Mouse (Mus musculus): ENCODE results near the gene Myrip. TPM values are rescaled to one million over a fixed set of nuclear protein-coding genes. Genes with fewer than 3 reads are reported as not detected.

Gene Myrip
- total and polyA plus RNA-seq, 3 experiments: 0.03 TPM; not detected in 2

DNA sequence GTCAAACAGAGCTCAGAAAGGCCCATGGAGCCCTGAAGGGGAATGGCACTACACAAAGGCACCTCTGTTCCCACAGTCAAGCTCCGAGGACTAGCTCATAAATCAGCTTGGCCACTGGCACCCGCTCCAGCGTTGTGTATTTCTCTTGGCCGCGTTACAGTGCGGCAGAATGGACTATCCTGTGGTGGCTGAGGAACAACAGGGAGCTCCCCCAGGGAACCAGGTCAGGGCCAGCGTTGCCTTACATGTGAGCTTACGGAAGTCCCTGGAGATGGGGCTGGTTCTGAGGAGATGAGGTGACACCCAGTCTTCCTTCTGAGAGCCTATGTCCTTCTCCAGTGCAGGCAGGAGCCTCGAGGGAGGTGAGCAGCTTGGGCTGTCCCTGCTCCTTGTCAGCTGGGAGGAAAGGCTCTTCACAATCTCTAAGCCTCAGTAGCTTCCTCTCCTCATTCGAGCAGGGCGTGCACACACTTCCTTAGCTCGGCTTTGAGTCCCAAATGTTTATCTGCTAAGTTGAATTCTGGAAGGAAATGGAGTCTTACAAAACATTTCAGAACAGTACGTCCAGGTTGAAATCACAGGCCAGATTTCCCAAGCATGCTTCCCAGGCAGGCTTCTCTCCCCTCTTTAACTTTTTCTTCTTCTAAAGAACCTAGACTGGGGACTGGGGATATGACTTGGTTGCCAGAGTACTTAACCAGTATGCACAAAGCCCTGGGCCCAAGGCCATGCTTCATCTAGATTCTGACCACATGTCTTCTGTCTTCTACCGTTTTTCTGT is 59.3 kb downstream of the Myrip start:
- no peak for DNase-seq (ENCODE audit: low read depth, low spot score)
- no peaks in the 10 kb centered on the region for H3K4me1 ChIP-seq (ENCODE audit: control insufficient read depth in 1 of 2, insufficient read depth in 2 of 2, low read length in 2 of 2)
- no peak overlapping the region for H3K27ac ChIP-seq (ENCODE audit: control insufficient read depth, low read depth, low read length)
- no peaks in the 10 kb centered on the region for H3K36me3 ChIP-seq (ENCODE audit: control insufficient read depth in 1 of 2, insufficient read depth in 2 of 2, low read length in 2 of 2)
- H3K9ac ChIP-seq (ENCODE audit: control insufficient read depth, low read depth, low read length, poor library complexity, severe bottlenecking): no peak overlapping the region
- H3K79me2 ChIP-seq (ENCODE audit: control insufficient read depth, insufficient read depth, low read length, poor library complexity): no peaks in the 10 kb centered on the region
- no peaks in the 10 kb centered on the region for H3K27me3 ChIP-seq (ENCODE audit: control insufficient read depth in 1 of 2, insufficient read depth in 2 of 2, low read length in 2 of 2)
- H3K9me3 ChIP-seq (replicated peaks; ENCODE audit: insufficient read depth, low read length): no peaks in the 10 kb centered on the region
- TF ChIP-seq HCFC1 (IDR thresholded peaks at IDR 0.05; ENCODE audit: low read depth, low read length): no peak
- no peak for TF ChIP-seq JUND (IDR thresholded peaks at IDR 0.05; ENCODE audit: low read depth, low read length)
- no peak for TF ChIP-seq SMC3 (IDR thresholded peaks at IDR 0.05; ENCODE audit: low read depth, low read length)
- TF ChIP-seq ZMIZ1 (IDR thresholded peaks at IDR 0.05; ENCODE audit: low read depth, low read length): no peak
- no peak for TF ChIP-seq ZKSCAN1 (IDR thresholded peaks at IDR 0.05; ENCODE audit: low read depth, low read length)
- no peak for TF ChIP-seq E2F4 (IDR thresholded peaks at IDR 0.05; ENCODE audit: borderline replicate concordance, low read depth, low read length)
- TF ChIP-seq MEF2A (IDR thresholded peaks at IDR 0.05; ENCODE audit: extremely low read depth, insufficient replicate concordance, low read depth, low read length, poor library complexity, severe bottlenecking): no peak
- TF ChIP-seq MAX (IDR thresholded peaks at IDR 0.05; ENCODE audit: low read length): no peak
- no peak for TF ChIP-seq MAZ (IDR thresholded peaks at IDR 0.05; ENCODE audit: low read depth, low read length)
- TF ChIP-seq ETS1 (IDR thresholded peaks at IDR 0.05; ENCODE audit: low read depth, low read length): no peak
- no peak for TF ChIP-seq TBP (IDR thresholded peaks at IDR 0.05; ENCODE audit: low read depth, low read length)
- TF ChIP-seq USF2 (IDR thresholded peaks at IDR 0.05; ENCODE audit: borderline replicate concordance in 1 of 2, insufficient read depth in 1 of 2, low read depth in 1 of 2, low read length in 2 of 2): no peak
- TF ChIP-seq MYB (IDR thresholded peaks at IDR 0.05; ENCODE audit: low read depth, low read length): no peak
- TF ChIP-seq USF1 (IDR thresholded peaks at IDR 0.05; ENCODE audit: low read depth, low read length): no peak
- no peak overlapping the region for H3K4me3 ChIP-seq (ENCODE audit: control insufficient read depth in 1 of 2, insufficient read depth in 1 of 2, low read depth in 2 of 2, low read length in 2 of 2)

- Histone ChIP-seq H3K4me1 (ENCODE audit: control insufficient read depth in 1 of 2, insufficient read depth in 2 of 2, low read length in 2 of 2) (no peaks in the 10 kb centered on the region), H3K27ac (ENCODE audit: control insufficient read depth, low read depth, low read length) (no peak overlapping the region), H3K79me2 (ENCODE audit: control insufficient read depth, insufficient read depth, low read length, poor library complexity) (no peaks in the 10 kb centered on the region), H3K36me3 (ENCODE audit: control insufficient read depth in 1 of 2, insufficient read depth in 2 of 2, low read length in 2 of 2) (no peaks in the 10 kb centered on the region), H3K9ac (ENCODE audit: control insufficient read depth, low read depth, low read length, poor library complexity, severe bottlenecking) (no peak overlapping the region), H3K9me3 (replicated peaks; ENCODE audit: insufficient read depth, low read length) (no peaks in the 10 kb centered on the region), H3K4me3 (ENCODE audit: control insufficient read depth in 1 of 2, insufficient read depth in 1 of 2, low read depth in 2 of 2, low read length in 2 of 2) (no peak overlapping the region), H3K27me3 (ENCODE audit: control insufficient read depth in 1 of 2, insufficient read depth in 2 of 2, low read length in 2 of 2) (no peaks in the 10 kb centered on the region)
- no peak for DNase-seq (ENCODE audit: low read depth, low spot score)
- no peak for TF ChIP-seq CHD1 (IDR thresholded peaks at IDR 0.05; ENCODE audit: low read depth, low read length)
Observed at GRCm38 (mm10) chr9:120361656-120362055, 60.3 kb downstream of the Myrip start.

Data from MEL (cell line).